Mouse (Mus musculus) midbrain, postnatal 0 days (tissue): ENCODE data around the gene Tfb2m. TPM values are rescaled to one million over a fixed set of nuclear protein-coding genes. Genes with fewer than 3 reads are reported as not detected.

Experiments used
- ATAC-seq: fragments of 200-750 bp; cut with Nextera tagmentation; 2 replicates; pipeline ENCODE4 v1.8.0; 2017; ENCODE audit warnings: moderate number of reproducible peaks, mild to moderate bottlenecking, moderate TSS enrichment, moderate library complexity; ENCODE audit not compliant: low FRiP score
- DNase-seq: peaks from one replicate; pipeline ENCODE4 v3.0.0-alpha.2; 2015; ENCODE audit warnings: low spot score
- H3K27ac ChIP-seq: fragments of 300-500 bp; sonication (generic); 2 replicates; pipeline ENCODE4 v1.5.1; 2014; ENCODE audit warnings: low read depth, mild to moderate bottlenecking, low read length, mixed read lengths
- H3K27me3 ChIP-seq: fragments of 300-500 bp; sonication (generic); 2 replicates; pipeline ENCODE4 v1.6.1; 2014; ENCODE audit warnings: low read length, control low read depth, mixed read lengths; ENCODE audit not compliant: insufficient read depth
- H3K36me3 ChIP-seq: fragments of 300-500 bp; sonication (generic); 2 replicates; pipeline ENCODE4 v1.6.1; 2014; ENCODE audit warnings: low read length, control low read depth, mixed read lengths; ENCODE audit not compliant: insufficient read depth
- H3K4me1 ChIP-seq: fragments of 300-500 bp; sonication (generic); 2 replicates; pipeline ENCODE4 v1.6.1; 2014; ENCODE audit warnings: mild to moderate bottlenecking, control low read depth, antibody characterized with exemption, low read length, mixed read lengths; ENCODE audit not compliant: insufficient read depth
- H3K4me2 ChIP-seq: fragments of 300-500 bp; sonication (generic); 2 replicates; pipeline ENCODE4 v1.6.1; 2014; ENCODE audit warnings: low read depth, mild to moderate bottlenecking, low read length, mixed read lengths; ENCODE audit not compliant: poor library complexity, severe bottlenecking
- H3K4me3 ChIP-seq: fragments of 300-500 bp; sonication (generic); 2 replicates; pipeline ENCODE4 v1.5.1; 2014; ENCODE audit warnings: low read depth, mild to moderate bottlenecking, low read length, moderate library complexity
- H3K9ac ChIP-seq: fragments of 300-500 bp; sonication (generic); replicated peaks from 2 replicates; pipeline ENCODE4 v1.6.1; 2014; ENCODE audit warnings: mild to moderate bottlenecking, low read length, moderate library complexity, mixed read lengths; ENCODE audit not compliant: poor library complexity, severe bottlenecking
- H3K9me3 ChIP-seq: fragments of 300-500 bp; sonication (generic); 2 replicates; pipeline ENCODE4 v1.6.1; 2016; ENCODE audit warnings: low read length, control low read depth
- CTCF ChIP-seq: IDR thresholded peaks from 2 replicates; pipeline ENCODE4 v1.5.1; 2016; ENCODE audit warnings: antibody characterized with exemption, mild to moderate bottlenecking
- WGBS: fragments of 180-500 bp; shearing (Covaris S2); extraction: QIAGEN DNeasy Blood & Tissue Kit; methylation state at CpG from one replicate; pipeline ENCODE4 v1.1.7; 2014; 5-methylcytosine and 5-hydroxymethylcytosine counted together
- polyA plus RNA-seq: library from polyadenylated mRNA; unstranded; fragments of >200 nt; fragmentation: Nextera tagmentation; extraction: Ambion mirVana; gene quantifications from 2 replicates; pipeline ENCODE4 v1.2.1, GENCODE M21; 2015
- total RNA-seq: library from RNA; depleted of rRNA; stranded (reverse); fragments of >200 nt; gene quantifications from 2 replicates; pipeline ENCODE4 v1.2.3, GENCODE M21; 2014

Gene Tfb2m
- total and polyA plus RNA-seq, 2 experiments from 2014 or later = 13.4 to 31.1 TPM

GRCm38 (mm10) chr1:179517713-179518465, 28.2 kb downstream of the Tfb2m start, which contains the start of gene Smyd3:
Gene Smyd3, minus strand, starts transcription at chr1:179518041.
- 6% methylated on average over 39 of the region's 39 CpGs for WGBS
- Histone ChIP-seq H3K36me3 (no peaks in the 10 kb centered on the region), H3K4me3 (peak within 1 kb of the TSS; percentile 89), H3K9ac (peak within 1 kb of the TSS; percentile 72), H3K4me2 (peak within 1 kb of the TSS; percentile 96), H3K27ac (no peak within 1 kb of the TSS), H3K4me1 (peaks cover 3% of the 10 kb centered on the region; the same call in 1 of the 2 replicates), H3K9me3 (no peaks in the 10 kb centered on the region), H3K27me3 (no peaks in the 10 kb centered on the region)
- DNase-seq (peak; percentile 87), ATAC-seq (peak; percentile 89)
- TF ChIP-seq CTCF = peak; percentile 85

- 2% methylated on average over 21 of the region's 21 CpGs for WGBS
- no peak for TF ChIP-seq CTCF
- no peaks in the 10 kb centered on the region for H3K27me3 ChIP-seq
- no peaks in the 10 kb centered on the region for H3K36me3 ChIP-seq
- H3K4me2 ChIP-seq = peak overlapping the region; percentile 96
- H3K4me1 ChIP-seq = peaks cover 3% of the 10 kb centered on the region; the same call in 1 of the 2 replicates
- H3K9me3 ChIP-seq = no peaks in the 10 kb centered on the region
- no peak overlapping the region for H3K27ac ChIP-seq
- ATAC-seq (peak; percentile 72; the same call in 1 of the 2 replicates), DNase-seq (no peak)
- peak overlapping the region; percentile 89 for H3K4me3 ChIP-seq
- peak overlapping the region; percentile 72 for H3K9ac ChIP-seq
Measured at GRCm38 (mm10) chr1:179516941-179517712, 28.9 kb downstream of the Tfb2m start.

GRCm38 (mm10) chr1:179511895-179512294, 34.2 kb downstream of the Tfb2m start:
- Histone ChIP-seq H3K27me3 (no peaks in the 10 kb centered on the region), H3K4me2 (no peak overlapping the region), H3K27ac (no peak overlapping the region), H3K4me3 (no peak overlapping the region), H3K9me3 (no peaks in the 10 kb centered on the region), H3K9ac (no peak overlapping the region), H3K4me1 (peaks cover 2% of the 10 kb centered on the region; the same call in 1 of the 2 replicates), H3K36me3 (no peaks in the 10 kb centered on the region)
- ATAC-seq = no peak
- no peak for DNase-seq
- 82% methylated on average over 7 of the region's 7 CpGs for WGBS
- no peak for TF ChIP-seq CTCF

- DNase-seq (no peak), ATAC-seq (no peak)
- H3K4me1 ChIP-seq = no peaks in the 10 kb centered on the region
- H3K4me3 ChIP-seq = no peak overlapping the region
- H3K27ac ChIP-seq = no peak overlapping the region
- no peaks in the 10 kb centered on the region for H3K27me3 ChIP-seq
- WGBS = 89% methylated on average over 13 of the region's 13 CpGs
- H3K36me3 ChIP-seq = no peaks in the 10 kb centered on the region
- no peaks in the 10 kb centered on the region for H3K9me3 ChIP-seq
- H3K9ac ChIP-seq = no peak overlapping the region
- TF ChIP-seq CTCF = no peak
- H3K4me2 ChIP-seq = no peak overlapping the region
Measured at GRCm38 (mm10) chr1:179510546-179511340, 35.3 kb downstream of the Tfb2m start.

- Histone ChIP-seq H3K4me3 (no peak overlapping the region), H3K27me3 (no peaks in the 10 kb centered on the region), H3K9me3 (no peaks in the 10 kb centered on the region), H3K4me1 (no peaks in the 10 kb centered on the region), H3K4me2 (no peak overlapping the region), H3K27ac (no peak overlapping the region), H3K9ac (no peak overlapping the region), H3K36me3 (no peaks in the 10 kb centered on the region)
- 70% methylated on average over 9 of the region's 9 CpGs for WGBS
- no peak for ATAC-seq
- peak; percentile 68 for TF ChIP-seq CTCF
- peak; percentile 42 for DNase-seq
Measured at GRCm38 (mm10) chr1:179506530-179507315, 39.3 kb downstream of the Tfb2m start.
